Mouse (Mus musculus) intestine, embryonic 14.5 days (tissue): ENCODE data around the gene Lman2. TPM values are rescaled to one million over a fixed set of nuclear protein-coding genes. Genes with fewer than 3 reads are reported as not detected.
A peak's percentile ranks its signal among the peaks of the same experiment; 100 is the strongest.

Experiments used
- ATAC-seq: fragments of 200-750 bp; cut with Nextera tagmentation; replicated peaks from 2 replicates; pipeline ENCODE4 v1.8.0; 2017; ENCODE audit warnings: low read depth, moderate number of reproducible peaks, moderate TSS enrichment, moderate library complexity; ENCODE audit not compliant: low FRiP score, low TSS enrichment
- DNase-seq: peaks from one replicate; pipeline ENCODE4 v3.0.0-alpha.2; 2018; ENCODE audit warnings: low spot score
- H3K27ac ChIP-seq: fragments of 300-500 bp; sonication (generic); 2 replicates; pipeline ENCODE4 v1.5.1; 2014; ENCODE audit warnings: low read depth, mild to moderate bottlenecking, control low read depth
- H3K27me3 ChIP-seq: fragments of 300-500 bp; sonication (generic); replicated peaks from 2 replicates; pipeline ENCODE4 v1.6.1; 2014; ENCODE audit warnings: low read length, control low read depth; ENCODE audit not compliant: control insufficient read depth, insufficient read depth
- H3K36me3 ChIP-seq: fragments of 300-500 bp; sonication (generic); 2 replicates; pipeline ENCODE4 v1.6.1; 2014; ENCODE audit warnings: low read length, control low read depth; ENCODE audit not compliant: control insufficient read depth, insufficient read depth
- H3K4me1 ChIP-seq: fragments of 300-500 bp; sonication (generic); replicated peaks from 2 replicates; pipeline ENCODE4 v1.6.1; 2014; ENCODE audit warnings: low read length, control low read depth, mixed read lengths; ENCODE audit not compliant: control insufficient read depth, insufficient read depth
- H3K4me2 ChIP-seq: fragments of 300-500 bp; sonication (generic); 2 replicates; pipeline ENCODE4 v1.6.1; 2014; ENCODE audit warnings: low read length
- H3K4me3 ChIP-seq: fragments of 300-500 bp; sonication (generic); 2 replicates; pipeline ENCODE4 v1.5.1; 2014; ENCODE audit warnings: low read depth, low read length, control low read depth, mixed read lengths
- H3K9ac ChIP-seq: fragments of 300-500 bp; sonication (generic); 2 replicates; pipeline ENCODE4 v1.6.1; 2014; ENCODE audit warnings: mild to moderate bottlenecking, low read length
- H3K9me3 ChIP-seq: fragments of 300-500 bp; sonication (generic); 2 replicates; pipeline ENCODE4 v1.6.1; 2016; ENCODE audit warnings: low read length, control low read depth; ENCODE audit not compliant: control insufficient read depth
- WGBS: fragments of 180-500 bp; shearing (Covaris S2); extraction: QIAGEN DNeasy Blood & Tissue Kit; methylation state at CpG from one replicate; pipeline ENCODE4 v1.1.7; 2014; 5-methylcytosine and 5-hydroxymethylcytosine counted together
- polyA plus RNA-seq: library from polyadenylated mRNA; unstranded; fragments of >200 nt; fragmentation: Nextera tagmentation; extraction: Ambion mirVana; gene quantifications from 2 replicates; pipeline ENCODE4 v1.2.1, GENCODE M21; 2014

The Lman2 gene
- polyA plus RNA-seq, 1 experiment from 2014 or later, result 104 TPM

DNA sequence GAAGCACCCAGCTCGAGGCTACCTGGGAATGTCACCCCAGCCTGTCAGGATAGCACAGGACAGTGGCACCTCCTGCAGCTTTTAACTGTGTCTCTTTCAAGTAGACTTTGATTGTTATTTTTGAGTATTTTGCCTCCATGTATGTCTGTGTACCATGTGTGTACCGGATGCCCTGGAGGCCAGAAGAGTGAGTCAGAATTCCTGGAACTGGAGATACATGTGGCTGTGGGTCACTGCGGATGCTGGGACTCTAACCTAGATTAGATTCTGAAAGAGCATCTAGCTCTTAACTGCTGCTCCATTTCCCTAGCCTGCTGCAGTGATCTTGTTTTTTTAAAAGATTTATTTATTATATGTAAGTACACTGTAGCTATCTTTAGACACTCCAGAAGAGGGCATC, 30.3 kb downstream of the Lman2 start:
- no peaks in the 10 kb centered on the region for H3K36me3 ChIP-seq
- ATAC-seq, result no peak
- 80% methylated on average over 3 of the region's 3 CpGs for WGBS

DNA sequence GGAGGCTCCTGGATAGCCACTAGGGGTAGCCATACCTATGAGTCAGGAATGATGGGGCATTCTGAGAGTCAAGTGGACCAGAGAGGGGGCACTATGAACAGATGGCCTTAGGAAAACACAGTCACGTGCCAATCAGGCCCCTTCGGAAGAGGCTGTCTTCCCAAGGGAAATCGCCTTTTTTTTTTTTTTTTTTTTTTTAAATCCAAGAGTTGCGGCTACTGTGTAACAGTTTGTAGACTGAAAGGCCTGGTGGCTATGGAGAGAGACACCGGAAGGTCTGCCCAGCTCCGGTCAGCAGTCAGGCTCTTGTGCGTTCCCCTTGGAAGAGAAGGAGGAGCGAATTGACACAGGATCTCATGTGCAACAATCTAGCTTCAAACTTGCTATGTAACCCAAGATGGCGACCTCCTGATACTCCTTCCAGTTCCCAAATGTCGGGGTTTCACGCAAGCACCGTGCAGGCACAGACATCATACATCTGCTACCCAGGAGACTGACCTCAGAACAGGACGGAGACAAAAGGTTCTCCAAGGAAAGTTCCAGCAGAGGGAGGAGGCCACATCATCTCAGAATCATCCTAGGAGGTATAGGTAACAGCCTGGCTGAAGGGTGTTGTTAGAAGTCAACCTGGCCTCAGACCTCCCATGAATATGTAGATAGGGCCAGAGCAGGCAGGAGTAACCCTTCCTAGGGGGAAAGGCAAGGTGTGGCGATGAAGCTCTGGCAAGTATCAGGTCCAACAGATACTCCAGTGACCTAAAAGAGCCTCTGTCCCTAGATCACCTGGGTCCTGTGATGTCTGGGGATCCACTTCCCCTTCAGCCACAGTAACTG, 31.8 kb downstream of the Lman2 start:
- H3K4me1 ChIP-seq, result peaks cover 24% of the 10 kb centered on the region
- no peak for DNase-seq
- peak overlapping the region; percentile 69 for H3K4me3 ChIP-seq
- WGBS, result 46% methylated on average over 14 of the region's 14 CpGs
- no peaks in the 10 kb centered on the region for H3K9me3 ChIP-seq
- peak overlapping the region; percentile 64 for H3K9ac ChIP-seq
- ATAC-seq, result no peak; the same call in 1 of the 2 replicates
- peaks cover 6% of the 10 kb centered on the region for H3K36me3 ChIP-seq
- H3K27me3 ChIP-seq, result no peaks in the 10 kb centered on the region
- H3K4me2 ChIP-seq, result peak overlapping the region; percentile 63
- peak overlapping the region; percentile 90 for H3K27ac ChIP-seq

More for the DNA sequence above, 30.3 kb downstream of the Lman2 start:
- peaks cover 21% of the 10 kb centered on the region for H3K4me1 ChIP-seq
- H3K4me2 ChIP-seq, result no peak overlapping the region
- H3K9me3 ChIP-seq, result no peaks in the 10 kb centered on the region
- DNase-seq, result no peak
- H3K27me3 ChIP-seq, result no peaks in the 10 kb centered on the region
- no peak overlapping the region for H3K4me3 ChIP-seq
- no peak overlapping the region for H3K9ac ChIP-seq
- H3K27ac ChIP-seq, result no peak overlapping the region

DNA sequence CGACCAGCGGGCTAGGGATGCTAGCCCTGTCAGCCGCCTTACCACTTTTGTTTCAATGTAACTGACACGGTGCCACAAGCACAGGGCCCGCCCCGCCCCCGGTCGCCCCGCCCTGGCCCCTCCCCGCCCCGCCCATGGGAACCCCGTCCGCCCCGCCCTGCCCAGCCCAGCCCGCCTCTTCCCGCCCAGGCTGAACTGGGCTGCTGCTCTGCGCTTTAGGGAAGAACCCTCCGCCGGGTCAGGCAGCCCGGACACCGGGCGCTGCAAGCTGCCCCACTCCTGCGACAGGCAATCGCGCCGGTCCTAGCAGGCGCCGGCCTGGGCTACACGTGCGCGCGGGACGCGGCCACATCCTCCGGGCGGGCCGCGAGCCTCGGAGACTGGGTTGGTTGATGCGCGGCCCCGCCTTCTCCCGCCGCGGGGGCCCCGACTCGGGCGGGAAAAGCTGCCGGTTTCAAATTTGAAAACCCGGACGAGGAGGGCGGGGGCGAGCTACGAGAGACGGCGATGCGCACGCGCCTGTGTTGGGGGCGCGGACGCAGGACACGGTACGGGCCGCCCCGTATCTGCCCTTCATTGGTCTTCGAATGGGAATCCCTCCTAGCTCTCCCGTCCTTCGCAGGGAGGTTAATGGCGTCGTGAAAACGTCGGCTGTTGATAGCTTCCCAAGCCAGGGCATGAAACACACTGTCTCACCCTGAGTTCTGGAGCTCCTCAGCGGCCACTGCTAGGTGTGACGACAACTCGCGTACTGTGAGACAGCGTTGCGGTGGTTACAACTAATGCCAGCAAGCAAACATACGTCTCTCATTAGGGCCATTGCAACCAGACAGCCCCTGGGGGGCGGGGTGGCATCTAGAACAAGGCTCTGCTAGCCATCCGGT, 32.7 kb downstream of the Lman2 start, which contains the start of gene Mxd3:
Mxd3 (minus strand) TSS at position 141 of the 884 bp plus-strand sequence.
- Histone ChIP-seq H3K27me3 (no peaks in the 10 kb centered on the region), H3K9me3 (no peaks in the 10 kb centered on the region), H3K27ac (peak within 1 kb of the TSS; percentile 90), H3K4me2 (peak within 1 kb of the TSS; percentile 63), H3K4me1 (peaks cover 24% of the 10 kb centered on the region), H3K9ac (peak within 1 kb of the TSS; percentile 64), H3K4me3 (peak within 1 kb of the TSS; percentile 69), H3K36me3 (peaks cover 15% of the 10 kb centered on the region)
- WGBS, result under 1% methylated on average over 82 of the region's 82 CpGs
- DNase-seq, result peak; percentile 97
- peak; percentile 85 for ATAC-seq

DNA sequence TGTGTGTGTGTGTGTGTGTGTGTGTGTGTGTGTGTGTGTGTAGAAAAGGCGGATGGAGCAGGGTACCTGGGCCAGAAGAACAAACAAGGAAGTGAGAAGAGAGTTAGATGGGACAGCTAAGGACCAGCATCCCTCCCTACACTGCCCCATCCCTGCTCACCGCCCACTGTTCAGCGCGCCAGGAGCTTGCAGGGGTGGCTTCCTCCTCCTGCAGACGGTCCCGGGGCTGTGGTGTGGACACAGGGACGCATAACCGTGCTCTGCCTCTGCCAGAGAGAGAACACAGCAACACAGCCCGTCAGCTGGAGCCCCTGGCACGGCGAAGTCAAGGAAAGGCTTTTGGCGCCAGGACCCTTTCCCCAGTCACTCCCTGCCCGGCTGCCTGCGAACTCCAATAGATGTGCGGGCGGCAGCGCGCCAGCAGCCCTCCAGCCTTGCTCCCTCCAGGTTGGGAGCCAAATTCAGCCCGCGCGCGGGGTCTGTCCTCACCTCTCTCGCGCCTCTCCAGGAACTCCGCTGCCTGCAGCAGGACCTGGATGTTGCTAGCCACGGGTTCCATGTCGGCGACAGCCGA, 33.4 kb downstream of the Lman2 start:
- Histone ChIP-seq H3K4me3 (peak overlapping the region; percentile 69), H3K36me3 (peaks cover 20% of the 10 kb centered on the region), H3K27ac (peak overlapping the region; percentile 90), H3K4me2 (peak overlapping the region; percentile 63), H3K9ac (peak overlapping the region; percentile 64), H3K27me3 (no peaks in the 10 kb centered on the region), H3K9me3 (no peaks in the 10 kb centered on the region), H3K4me1 (peaks cover 24% of the 10 kb centered on the region)
- WGBS, result 1% methylated on average over 29 of the region's 29 CpGs
- ATAC-seq (peak; percentile 24), DNase-seq (no peak)

DNA sequence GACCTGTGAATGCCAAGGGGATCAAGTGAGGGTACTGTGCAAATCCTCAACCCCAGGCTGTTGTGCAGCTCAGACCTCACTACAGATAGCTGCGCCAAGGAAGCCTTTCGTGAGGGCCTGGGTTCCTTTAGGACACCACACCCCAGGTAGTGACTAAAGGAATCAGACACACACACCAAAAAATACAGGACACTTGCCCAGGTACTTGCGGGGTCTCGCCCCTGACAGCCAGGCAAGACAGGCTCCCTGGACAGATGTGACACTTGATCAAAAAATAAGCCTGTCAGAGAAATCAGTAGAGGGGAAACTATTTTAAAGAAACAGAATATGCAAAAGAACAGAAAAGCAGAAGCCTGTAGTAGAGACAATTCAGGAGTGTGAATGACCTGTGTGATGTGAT, 33.9 kb downstream of the Lman2 start:
- Histone ChIP-seq H3K27ac (no peak overlapping the region), H3K4me3 (peak overlapping the region; percentile 69), H3K27me3 (no peaks in the 10 kb centered on the region), H3K4me1 (peaks cover 27% of the 10 kb centered on the region), H3K4me2 (peak overlapping the region; percentile 63), H3K36me3 (peaks cover 26% of the 10 kb centered on the region), H3K9me3 (no peaks in the 10 kb centered on the region), H3K9ac (peak overlapping the region; percentile 64)
- WGBS, result 80% methylated on average over 4 of the region's 4 CpGs
- DNase-seq (no peak), ATAC-seq (no peak)

DNA sequence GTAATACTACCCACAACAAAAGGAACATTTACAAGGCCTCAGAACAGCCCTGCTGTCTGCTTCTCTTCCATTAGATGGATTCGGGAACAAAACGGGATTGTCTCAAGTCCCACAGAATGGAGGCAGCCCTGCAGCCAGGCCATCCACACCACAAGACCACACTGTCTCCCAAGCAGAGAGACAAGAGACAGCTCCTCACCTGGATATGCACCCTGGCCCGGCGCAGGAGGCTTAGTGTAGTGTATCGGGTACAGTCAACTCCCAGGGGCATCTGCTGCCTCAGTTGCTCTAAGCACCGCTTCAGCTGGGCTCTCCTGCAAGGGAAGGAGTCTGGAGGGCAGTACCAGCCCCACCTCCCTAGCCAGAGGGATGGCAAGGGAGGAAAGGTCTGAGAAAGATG, 34.4 kb downstream of the Lman2 start:
- H3K27ac ChIP-seq, result no peak overlapping the region
- WGBS, result 82% methylated on average over 6 of the region's 6 CpGs

DNA sequence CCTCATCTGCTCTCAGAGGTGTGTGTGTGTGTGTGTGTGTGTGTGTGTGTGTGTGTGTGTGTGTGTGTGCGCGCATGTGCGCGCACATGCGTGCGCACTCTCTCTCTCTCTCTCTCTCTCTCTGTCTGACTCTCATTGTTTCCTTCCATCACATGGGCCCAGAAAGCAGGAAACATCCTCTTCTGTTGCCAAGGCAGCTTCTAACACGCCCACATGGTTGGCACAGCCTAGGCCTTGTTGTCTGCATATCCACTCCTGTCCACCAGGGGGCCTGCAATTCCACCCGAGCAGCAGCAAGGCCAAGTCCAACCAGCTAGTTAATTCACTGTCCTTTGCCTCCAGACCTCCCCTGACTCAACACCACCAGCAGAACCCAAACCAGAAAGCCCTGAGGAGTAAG, 35.0 kb downstream of the Lman2 start:
- H3K9me3 ChIP-seq, result no peaks in the 10 kb centered on the region
- H3K9ac ChIP-seq, result no peak overlapping the region
- H3K4me2 ChIP-seq, result peak overlapping the region; percentile 63
- DNase-seq (peak; percentile 85), ATAC-seq (no peak)
- H3K4me3 ChIP-seq, result no peak overlapping the region
- peaks cover 32% of the 10 kb centered on the region for H3K36me3 ChIP-seq
- H3K27me3 ChIP-seq, result no peaks in the 10 kb centered on the region
- WGBS, result 49% methylated on average over 8 of the region's 8 CpGs
- no peak overlapping the region for H3K27ac ChIP-seq
- peaks cover 37% of the 10 kb centered on the region for H3K4me1 ChIP-seq

More for the DNA sequence above, 34.4 kb downstream of the Lman2 start:
- H3K4me1 ChIP-seq, result peaks cover 31% of the 10 kb centered on the region
- no peak overlapping the region for H3K9ac ChIP-seq
- peak overlapping the region; percentile 63 for H3K4me2 ChIP-seq
- H3K27me3 ChIP-seq, result no peaks in the 10 kb centered on the region
- ATAC-seq (no peak), DNase-seq (no peak)
- H3K9me3 ChIP-seq, result no peaks in the 10 kb centered on the region
- peak overlapping the region; percentile 69; the same call in 1 of the 2 replicates for H3K4me3 ChIP-seq
- peaks cover 30% of the 10 kb centered on the region for H3K36me3 ChIP-seq

DNA sequence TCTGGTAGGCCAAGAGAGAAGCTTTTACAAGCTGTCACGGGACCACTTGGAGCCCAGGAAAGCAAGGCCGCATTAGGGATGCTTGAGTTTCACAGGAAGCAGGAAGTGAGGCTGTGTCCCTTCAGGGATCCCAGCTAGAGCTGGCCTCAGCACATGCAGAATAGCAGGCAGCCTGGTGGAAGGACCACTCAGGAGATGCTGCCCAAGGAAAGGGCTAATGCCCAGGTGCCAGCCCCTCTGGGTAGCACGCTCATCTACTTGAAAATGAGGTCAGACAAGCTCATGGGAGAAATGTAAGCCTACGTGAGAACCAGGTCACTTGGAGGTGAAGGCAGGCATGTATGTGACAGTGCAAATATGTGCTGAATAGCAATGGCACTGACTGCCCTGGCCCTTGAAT, 35.4 kb downstream of the Lman2 start:
- peaks cover 38% of the 10 kb centered on the region for H3K4me1 ChIP-seq
- H3K9ac ChIP-seq, result no peak overlapping the region
- H3K27me3 ChIP-seq, result no peaks in the 10 kb centered on the region
- H3K27ac ChIP-seq, result no peak overlapping the region
- ATAC-seq (no peak), DNase-seq (no peak)
- WGBS, result 41% methylated on average over 4 of the region's 4 CpGs
- H3K36me3 ChIP-seq, result peaks cover 32% of the 10 kb centered on the region
- H3K9me3 ChIP-seq, result no peaks in the 10 kb centered on the region
- no peak overlapping the region for H3K4me3 ChIP-seq
- no peak overlapping the region for H3K4me2 ChIP-seq
